Mouse (Mus musculus) neural tube, embryonic 14.5 days (tissue): ENCODE measurements around the gene Htra3. TPM values are rescaled to one million over a fixed set of nuclear protein-coding genes. Genes with fewer than 3 reads are reported as not detected.

Source experiments
- ATAC-seq: fragments of 200-750 bp; cut with Nextera tagmentation; 2 replicates; pipeline ENCODE4 v1.8.0; 2017; ENCODE audit warnings: low read depth, mild to moderate bottlenecking, moderate TSS enrichment, moderate library complexity
- H3K27ac ChIP-seq: fragments of 300-500 bp; sonication (generic); 2 replicates; pipeline ENCODE4 v1.5.1; 2014; ENCODE audit warnings: low read depth, mild to moderate bottlenecking, control low read depth, low read length, moderate library complexity, mixed read lengths
- H3K27me3 ChIP-seq: fragments of 300-500 bp; sonication (generic); 2 replicates; pipeline ENCODE4 v1.6.1; 2014; ENCODE audit warnings: low read length; ENCODE audit not compliant: control insufficient read depth, insufficient read depth
- H3K36me3 ChIP-seq: fragments of 300-500 bp; sonication (generic); 2 replicates; pipeline ENCODE4 v1.6.1; 2014; ENCODE audit warnings: low read length, mixed read lengths; ENCODE audit not compliant: control insufficient read depth, insufficient read depth
- H3K4me1 ChIP-seq: fragments of 300-500 bp; sonication (generic); 2 replicates; pipeline ENCODE4 v1.6.1; 2014; ENCODE audit warnings: low read length; ENCODE audit not compliant: control insufficient read depth, insufficient read depth
- H3K4me2 ChIP-seq: fragments of 300-500 bp; sonication (generic); 2 replicates; pipeline ENCODE4 v1.6.1; 2014; ENCODE audit warnings: mild to moderate bottlenecking, low read depth, low read length, control low read depth
- H3K4me3 ChIP-seq: fragments of 300-500 bp; sonication (generic); 2 replicates; pipeline ENCODE4 v1.5.1; 2014; ENCODE audit warnings: low read depth, low read length, control low read depth, mixed read lengths
- H3K9ac ChIP-seq: fragments of 300-500 bp; sonication (generic); replicated peaks from 2 replicates; pipeline ENCODE4 v1.6.1; 2014; ENCODE audit warnings: low read depth, mild to moderate bottlenecking, control low read depth, low read length, mixed read lengths
- H3K9me3 ChIP-seq: fragments of 300-500 bp; sonication (generic); 2 replicates; pipeline ENCODE4 v1.6.1; 2016; ENCODE audit warnings: low read length; ENCODE audit not compliant: control insufficient read depth
- WGBS: fragments of 180-500 bp; shearing (Covaris S2); extraction: QIAGEN DNeasy Blood & Tissue Kit; methylation state at CpG from one replicate; pipeline ENCODE4 v1.1.7; 2014; 5-methylcytosine and 5-hydroxymethylcytosine counted together
- polyA plus RNA-seq: library from polyadenylated mRNA; unstranded; fragments of >200 nt; fragmentation: Nextera tagmentation; extraction: Ambion mirVana; gene quantifications from 2 replicates; pipeline ENCODE4 v1.2.1, GENCODE M21; 2014

Htra3 gene
- polyA plus RNA-seq, 1 experiment from 2014 or later = 12.6 TPM

- Histone ChIP-seq H3K4me3 (no peak overlapping the region), H3K9ac (no peak overlapping the region), H3K36me3 (no peaks in the 10 kb centered on the region), H3K4me2 (no peak overlapping the region), H3K9me3 (no peaks in the 10 kb centered on the region), H3K27me3 (no peaks in the 10 kb centered on the region), H3K27ac (no peak overlapping the region), H3K4me1 (no peaks in the 10 kb centered on the region)
- 92% methylated on average over 4 of the region's 4 CpGs for WGBS
- no peak for ATAC-seq
These were observed 24.2 kb upstream of the Htra3 start for GRCm38 (mm10) chr5:35703814-35704213.

- Histone ChIP-seq H3K27me3 (no peaks in the 10 kb centered on the region), H3K27ac (no peak overlapping the region), H3K4me3 (no peak overlapping the region), H3K9ac (no peak overlapping the region), H3K4me1 (no peaks in the 10 kb centered on the region), H3K36me3 (no peaks in the 10 kb centered on the region), H3K9me3 (no peaks in the 10 kb centered on the region), H3K4me2 (no peak overlapping the region)
- no peak for ATAC-seq
- 86% methylated on average over 8 of the region's 8 CpGs for WGBS
These were observed 23.6 kb upstream of the Htra3 start for GRCm38 (mm10) chr5:35703183-35703582.

GRCm38 (mm10) chr5:35702582-35703140, 23.1 kb upstream of the Htra3 start:
- H3K9ac ChIP-seq = no peak overlapping the region
- H3K27me3 ChIP-seq = no peaks in the 10 kb centered on the region
- no peaks in the 10 kb centered on the region for H3K36me3 ChIP-seq
- H3K27ac ChIP-seq = no peak overlapping the region
- H3K9me3 ChIP-seq = no peaks in the 10 kb centered on the region
- H3K4me2 ChIP-seq = no peak overlapping the region
- no peaks in the 10 kb centered on the region for H3K4me1 ChIP-seq
- ATAC-seq = no peak
- 84% methylated on average over 4 of the region's 4 CpGs for WGBS
- no peak overlapping the region for H3K4me3 ChIP-seq

GRCm38 (mm10) chr5:35701042-35701441, 21.5 kb upstream of the Htra3 start:
- no peaks in the 10 kb centered on the region for H3K4me1 ChIP-seq

GRCm38 (mm10) chr5:35695815-35696214, 16.2 kb upstream of the Htra3 start:
- no peak overlapping the region for H3K4me2 ChIP-seq
- WGBS = 35% methylated on average over 5 of the region's 5 CpGs
- H3K4me3 ChIP-seq = no peak overlapping the region
- no peaks in the 10 kb centered on the region for H3K4me1 ChIP-seq
- H3K27me3 ChIP-seq = no peaks in the 10 kb centered on the region
- ATAC-seq = no peak
- H3K27ac ChIP-seq = no peak overlapping the region
- H3K36me3 ChIP-seq = no peaks in the 10 kb centered on the region
- no peaks in the 10 kb centered on the region for H3K9me3 ChIP-seq
- H3K9ac ChIP-seq = no peak overlapping the region

More at GRCm38 (mm10) chr5:35701042-35701441, 21.5 kb upstream of the Htra3 start:
- no peak for ATAC-seq
- no peaks in the 10 kb centered on the region for H3K36me3 ChIP-seq
- H3K9me3 ChIP-seq = no peaks in the 10 kb centered on the region
- no peak overlapping the region for H3K9ac ChIP-seq
- 45% methylated on average over 6 of the region's 6 CpGs for WGBS
- H3K4me3 ChIP-seq = no peak overlapping the region
- H3K27me3 ChIP-seq = no peaks in the 10 kb centered on the region
- no peak overlapping the region for H3K27ac ChIP-seq
- no peak overlapping the region for H3K4me2 ChIP-seq

- H3K9me3 ChIP-seq = no peaks in the 10 kb centered on the region
- no peak for ATAC-seq
- 84% methylated on average over 4 of the region's 4 CpGs for WGBS
- H3K9ac ChIP-seq = no peak overlapping the region
- H3K36me3 ChIP-seq = no peaks in the 10 kb centered on the region
- no peak overlapping the region for H3K4me2 ChIP-seq
- no peaks in the 10 kb centered on the region for H3K27me3 ChIP-seq
- H3K4me1 ChIP-seq = no peaks in the 10 kb centered on the region
- no peak overlapping the region for H3K27ac ChIP-seq
- no peak overlapping the region for H3K4me3 ChIP-seq
These were observed 14.1 kb upstream of the Htra3 start for GRCm38 (mm10) chr5:35693638-35694037.

GRCm38 (mm10) chr5:35691246-35691645, 11.7 kb upstream of the Htra3 start:
- no peak overlapping the region for H3K4me2 ChIP-seq
- no peak overlapping the region for H3K9ac ChIP-seq
- no peak overlapping the region for H3K4me3 ChIP-seq
- no peak overlapping the region for H3K27ac ChIP-seq
- 75% methylated on average over 11 of the region's 11 CpGs for WGBS
- H3K4me1 ChIP-seq = no peaks in the 10 kb centered on the region
- no peak for ATAC-seq
- H3K36me3 ChIP-seq = no peaks in the 10 kb centered on the region
- no peaks in the 10 kb centered on the region for H3K27me3 ChIP-seq
- no peaks in the 10 kb centered on the region for H3K9me3 ChIP-seq

GRCm38 (mm10) chr5:35690485-35691165, 11.0 kb upstream of the Htra3 start:
- Histone ChIP-seq H3K27ac (no peak overlapping the region), H3K9ac (no peak overlapping the region), H3K36me3 (no peaks in the 10 kb centered on the region), H3K4me3 (no peak overlapping the region), H3K9me3 (no peaks in the 10 kb centered on the region), H3K27me3 (no peaks in the 10 kb centered on the region), H3K4me1 (no peaks in the 10 kb centered on the region), H3K4me2 (no peak overlapping the region)
- ATAC-seq = no peak
- WGBS = 82% methylated on average over 8 of the region's 8 CpGs

- H3K9ac ChIP-seq = no peak overlapping the region
- H3K4me2 ChIP-seq = no peak overlapping the region
- H3K36me3 ChIP-seq = no peaks in the 10 kb centered on the region
- no peaks in the 10 kb centered on the region for H3K4me1 ChIP-seq
- no peaks in the 10 kb centered on the region for H3K27me3 ChIP-seq
- H3K9me3 ChIP-seq = no peaks in the 10 kb centered on the region
- no peak for ATAC-seq
- no peak overlapping the region for H3K27ac ChIP-seq
- no peak overlapping the region for H3K4me3 ChIP-seq
These were observed 9.8 kb upstream of the Htra3 start for GRCm38 (mm10) chr5:35689374-35689773.
